Mouse (Mus musculus) adipocyte (in vitro differentiated cells): ENCODE results near the gene Prdm9.
A peak's percentile ranks its signal among the peaks of the same experiment; 100 is the strongest.

Experiments used
- DNase-seq: peaks from one replicate; pipeline ENCODE4 v3.0.0-alpha.2; 2016; ENCODE audit warnings: low spot score

The Prdm9 gene

GRCm38 (mm10) chr17:15526986-15527810 is 37.0 kb downstream of the Prdm9 start, which contains the start of gene Pdcd2:
TSS of gene Pdcd2 (minus strand) at chr17:15527301.
- peak; percentile 94 for DNase-seq

- no peak for DNase-seq
These were observed 37.9 kb downstream of the Prdm9 start for GRCm38 (mm10) chr17:15526304-15526703.

DNA sequence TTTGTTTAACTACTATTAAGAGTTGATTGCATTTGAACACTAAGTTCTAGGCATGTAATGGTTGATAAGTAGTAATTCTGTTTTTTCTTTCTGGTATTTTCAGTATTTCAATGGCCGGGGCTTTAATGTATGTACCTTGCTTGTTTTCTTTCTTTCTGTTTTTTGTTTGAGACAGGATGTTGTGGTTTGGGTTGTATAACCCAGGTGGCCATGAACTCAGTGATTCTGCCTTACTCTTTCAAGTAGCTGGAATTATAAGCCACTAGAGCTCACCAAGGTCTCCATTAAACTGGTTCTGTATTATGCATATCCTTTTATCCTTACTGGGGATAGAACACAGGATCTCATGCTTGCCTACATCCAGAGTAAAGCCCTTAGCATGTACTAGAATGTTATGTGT is 45.4 kb downstream of the Prdm9 start:
- no peak for DNase-seq

- DNase-seq = no peak
These were observed 46.0 kb downstream of the Prdm9 start for GRCm38 (mm10) chr17:15518186-15518585.

- DNase-seq = no peak
These were observed 46.4 kb downstream of the Prdm9 start for GRCm38 (mm10) chr17:15517776-15518175.

- DNase-seq = no peak
These were observed 53.5 kb downstream of the Prdm9 start for GRCm38 (mm10) chr17:15510694-15511093.

DNA sequence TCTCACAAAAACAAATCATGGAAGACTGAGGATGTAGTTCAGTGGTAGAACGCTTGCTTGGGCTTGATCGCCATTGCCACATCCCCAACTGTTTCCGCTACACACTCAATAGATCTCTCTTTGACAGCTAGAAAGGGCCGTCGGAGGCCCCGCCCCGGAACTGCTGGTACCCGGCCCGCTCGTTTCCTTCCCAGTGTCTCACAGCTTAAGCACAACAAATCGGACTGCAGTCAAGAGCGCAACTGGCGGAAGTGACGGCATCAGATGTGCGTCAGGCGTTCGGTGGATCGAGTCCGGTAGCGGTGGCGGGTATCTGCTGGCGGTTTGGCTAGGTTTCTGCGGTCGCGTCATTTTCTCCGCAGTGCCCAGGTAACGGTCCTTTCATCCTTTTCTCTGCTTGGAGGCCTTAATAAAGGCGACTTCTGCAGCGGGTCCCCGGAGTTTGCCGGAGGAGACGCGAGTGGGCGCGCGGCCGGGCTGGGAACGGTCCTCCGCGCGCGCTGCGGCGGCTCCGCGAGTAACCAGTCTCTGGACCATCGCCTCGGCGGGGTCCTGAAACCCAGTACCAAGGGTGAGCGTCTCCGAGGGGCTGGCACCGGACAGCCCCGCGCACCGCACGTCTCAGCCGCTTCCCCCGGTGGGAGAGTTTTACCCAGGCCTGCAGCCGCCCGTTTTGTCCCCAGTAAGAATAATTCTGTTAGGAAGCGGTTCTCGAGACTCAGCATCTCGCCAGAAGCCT is 64.3 kb downstream of the Prdm9 start, which contains the start of the genes Psmb1 and Tbp:
Psmb1 (minus strand) TSS at position 96 of the 739 bp plus-strand sequence.
Tbp (plus strand) TSS at position 233 of the 739 bp plus-strand sequence.
- DNase-seq = peak; percentile 99

DNA sequence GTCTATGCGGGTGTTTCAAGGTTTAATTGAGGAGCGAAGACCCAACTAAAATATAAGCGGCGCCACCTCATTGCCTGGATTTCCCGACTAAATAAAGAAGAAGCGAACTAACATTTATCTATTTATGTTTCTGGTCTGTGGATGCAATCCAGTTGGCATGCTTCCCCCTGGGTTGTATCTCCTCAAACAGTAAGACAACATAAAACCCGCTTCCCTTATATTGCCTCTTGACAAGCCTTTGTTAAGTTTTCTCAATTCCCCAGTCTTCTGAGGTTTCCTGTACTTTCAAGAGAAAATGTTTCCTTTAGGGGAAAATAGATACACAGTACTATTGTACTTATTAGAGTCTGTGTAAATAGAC is 65.4 kb downstream of the Prdm9 start:
- no peak for DNase-seq

GRCm38 (mm10) chr17:15497882-15498752 is 66.0 kb downstream of the Prdm9 start:
- peak; percentile 97 for DNase-seq
